Mouse (Mus musculus) spleen, postnatal 10 days (tissue): ENCODE results near the gene Krcc1.
"Not testable (repeated sequence)": the region's sequence is repeated elsewhere in the genome, so short reads cannot be mapped to it uniquely, and the experiment has no call there.

Experiments
- DNase-seq, 2 experiments: peaks; one replicate each; pipeline ENCODE4 v3.0.0; 2021 to 2022; ENCODE audit warnings: low spot score in 2 of 2

The Krcc1 gene

DNA sequence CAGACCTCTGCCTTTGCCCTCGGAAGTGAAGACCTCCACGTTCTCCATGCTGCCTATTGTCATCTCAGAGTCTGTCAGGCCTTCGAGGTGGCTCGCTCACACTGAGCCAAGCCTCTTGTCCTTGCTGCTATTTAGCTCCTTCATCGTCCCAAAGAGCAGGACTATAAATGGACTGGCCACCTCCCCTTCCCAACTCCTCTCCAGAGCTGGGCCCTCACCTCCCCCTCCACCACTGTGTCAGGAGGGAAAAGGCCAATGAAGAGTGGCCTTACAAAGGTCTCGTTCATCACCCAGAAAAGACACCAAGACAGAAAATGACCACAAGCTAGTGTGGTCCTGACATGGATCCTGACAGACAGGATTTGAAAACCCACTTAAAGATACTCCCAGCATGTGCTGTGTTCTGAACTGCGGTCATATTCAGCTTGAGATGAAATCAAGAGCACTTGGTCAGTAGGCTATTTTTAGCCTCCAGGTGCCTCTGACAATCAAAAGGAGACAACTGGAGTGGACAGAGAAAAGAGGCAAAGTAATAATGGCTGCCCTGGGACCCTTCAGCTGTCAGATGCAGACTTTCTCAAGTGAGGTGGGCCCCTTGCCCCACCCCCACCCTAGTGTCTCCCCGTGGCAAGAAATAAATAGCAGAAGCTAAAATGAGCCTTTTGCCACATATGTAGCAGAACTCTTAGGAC is 9.2 kb upstream of the Krcc1 start:
- no peak for DNase-seq

- not testable (repeated sequence) for DNase-seq
Measured at GRCm38 (mm10) chr6:71267603-71268002, 3.9 kb upstream of the Krcc1 start.

GRCm38 (mm10) chr6:71268929-71269685 is 2.4 kb upstream of the Krcc1 start:
- DNase-seq = peak in 1 of 2 experiments; percentile 32

DNA sequence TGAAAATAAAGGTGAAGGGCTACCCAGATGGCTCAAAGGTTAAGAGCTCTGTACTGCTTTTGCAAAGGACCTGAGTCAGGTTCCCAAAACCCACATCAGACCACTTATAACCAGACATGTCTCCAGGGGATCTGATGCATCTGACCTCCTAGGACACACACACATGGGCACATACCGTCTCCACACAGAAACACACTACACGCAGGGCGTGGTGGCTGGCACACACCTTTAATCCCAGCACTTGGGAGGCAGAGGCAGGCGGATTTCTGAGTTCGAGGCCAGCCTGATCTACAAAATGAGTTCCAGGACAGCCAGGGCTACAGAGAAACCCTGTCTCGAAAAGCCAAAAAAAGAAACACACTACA is 1.8 kb upstream of the Krcc1 start:
- not testable (repeated sequence) for DNase-seq

DNA sequence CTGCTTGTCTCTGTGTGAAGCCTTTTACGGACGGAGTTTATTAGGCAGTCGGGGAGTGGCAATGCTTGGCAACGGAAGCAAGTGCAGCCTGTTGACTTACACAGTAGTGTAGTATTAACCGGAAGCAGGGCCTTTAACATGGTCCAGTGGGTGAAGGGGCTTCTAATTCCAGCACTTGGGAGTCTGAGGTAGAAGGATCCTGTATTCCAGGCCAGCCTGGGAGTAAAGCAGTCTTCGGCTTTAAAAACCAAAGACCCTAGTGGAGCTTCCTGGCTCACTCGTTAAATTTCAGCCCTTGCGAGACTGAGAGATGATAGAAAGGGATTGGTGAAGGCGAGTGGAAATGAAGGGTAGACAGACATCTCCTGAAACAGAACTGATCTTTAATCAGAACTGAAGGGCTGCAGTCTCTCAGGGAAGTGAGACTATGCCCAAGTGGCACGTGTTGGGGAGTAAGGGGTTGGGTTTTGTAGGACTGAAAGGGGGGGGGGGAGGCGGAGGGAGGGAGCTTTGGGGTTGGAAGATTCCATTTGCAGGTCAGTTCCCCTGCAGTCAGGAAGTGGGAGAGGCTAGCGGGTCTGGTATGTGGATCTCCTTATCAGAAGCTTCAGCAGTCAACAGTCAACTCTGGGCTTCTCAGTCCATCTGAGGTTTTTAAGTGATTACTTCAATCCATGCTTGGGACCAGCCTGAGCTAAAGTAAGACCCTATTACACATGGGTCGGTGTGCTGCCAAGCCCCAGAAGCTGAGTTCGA is 998 bp upstream of the Krcc1 start:
- peak; percentile 22 to 40 for DNase-seq

- no peak for DNase-seq
Measured at GRCm38 (mm10) chr6:71271057-71271388, 454 bp upstream of the Krcc1 start.

DNA sequence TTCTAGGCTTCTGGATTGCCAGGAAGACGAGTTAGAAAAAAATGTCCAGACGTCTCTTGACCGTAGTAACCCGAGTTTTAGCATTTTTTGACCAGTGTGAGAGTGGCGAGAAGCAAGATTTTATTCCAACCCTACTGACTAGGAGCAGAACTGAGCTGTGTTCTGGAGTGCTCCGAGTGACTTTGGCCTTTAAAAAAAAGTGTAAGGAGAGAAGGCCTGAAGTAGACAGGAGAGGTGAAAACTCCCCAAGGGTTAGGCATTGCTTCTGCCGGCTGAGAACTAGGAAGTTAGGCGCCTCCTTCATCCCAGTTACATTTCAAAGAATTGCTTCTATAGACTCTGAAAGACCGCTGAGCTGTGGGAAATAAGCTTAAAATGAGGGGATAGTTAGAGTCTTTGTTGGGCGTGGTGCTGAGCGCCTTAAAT is 852 bp downstream of the Krcc1 start:
- peak in 1 of 2 experiments; percentile 18 for DNase-seq

GRCm38 (mm10) chr6:71273715-71274114 is 2.2 kb downstream of the Krcc1 start:
- no peak for DNase-seq

- DNase-seq = no peak
Measured at GRCm38 (mm10) chr6:71274621-71275020, 3.1 kb downstream of the Krcc1 start.

- DNase-seq = no peak
Measured at GRCm38 (mm10) chr6:71279418-71279817, 7.9 kb downstream of the Krcc1 start.

DNA sequence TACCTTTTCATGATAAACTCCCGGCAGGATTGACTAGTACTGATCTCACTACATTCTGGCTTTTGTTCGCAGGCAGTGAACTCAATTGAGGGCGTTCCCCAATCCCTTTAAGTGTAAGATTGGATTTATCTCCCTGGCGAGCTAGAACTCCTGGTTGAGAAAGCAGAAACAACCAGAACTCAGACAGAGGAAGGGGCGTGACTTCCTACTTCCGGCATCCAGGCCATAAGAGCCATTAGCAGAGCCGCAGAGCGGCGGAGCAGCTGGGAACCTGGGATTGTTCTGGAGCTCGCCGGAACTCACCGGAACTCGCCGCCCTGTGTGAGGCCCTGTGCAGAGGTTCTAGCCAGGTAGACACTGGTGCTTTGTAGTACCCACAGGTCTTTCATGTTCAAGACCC is 22.0 kb downstream of the Krcc1 start:
- no peak for DNase-seq

GRCm38 (mm10) chr6:71295303-71295702 is 23.8 kb downstream of the Krcc1 start:
- no peak for DNase-seq

DNA sequence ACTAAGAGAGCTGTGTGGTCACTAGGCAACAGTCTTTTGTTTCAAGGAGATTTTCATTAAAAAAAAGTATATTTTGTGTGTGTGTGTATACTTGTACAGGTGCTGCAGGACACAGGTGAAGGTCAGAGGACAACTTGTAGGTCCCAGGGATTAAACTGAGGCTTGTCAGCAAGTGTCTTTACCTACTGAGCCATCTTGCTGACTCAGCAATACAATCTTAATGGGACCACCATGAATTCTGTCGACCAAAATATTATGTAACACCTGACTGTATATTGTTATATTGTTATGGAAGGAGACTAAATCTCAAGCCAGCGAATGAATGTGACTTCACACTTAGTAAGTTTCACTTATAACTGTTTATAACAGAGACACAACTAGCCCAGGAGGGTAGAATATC is 26.6 kb downstream of the Krcc1 start:
- DNase-seq = no peak

DNA sequence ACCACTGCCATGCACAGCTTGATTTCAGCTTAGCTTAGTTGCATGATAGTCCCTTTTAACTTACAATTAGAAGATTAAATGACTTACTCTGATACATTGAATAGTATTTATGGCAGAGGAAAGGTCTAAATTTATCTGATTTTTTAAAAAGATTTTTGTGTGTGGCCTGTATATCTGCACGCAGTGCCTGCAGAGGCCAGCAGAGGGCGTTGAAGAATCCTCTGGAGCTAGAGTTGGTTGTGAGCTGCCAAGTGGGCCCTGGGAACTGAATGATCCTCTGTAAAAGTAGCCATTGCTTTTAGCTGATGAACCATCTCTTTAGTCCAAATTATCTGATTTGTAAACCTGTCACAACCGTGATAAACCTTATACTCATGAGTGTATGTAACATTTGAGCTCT is 27.3 kb downstream of the Krcc1 start:
- DNase-seq = peak in 1 of 2 experiments; percentile 62

GRCm38 (mm10) chr6:71302097-71302731 is 30.7 kb downstream of the Krcc1 start:
- DNase-seq = no peak

- DNase-seq = no peak
Measured at GRCm38 (mm10) chr6:71307486-71307885, 36.0 kb downstream of the Krcc1 start.

- no peak for DNase-seq
Measured at GRCm38 (mm10) chr6:71321826-71322283, 50.4 kb downstream of the Krcc1 start, which contains the start of gene Smyd1. TSS of gene Smyd1 (minus strand) at chr6:71322233.

- peak in 1 of 2 experiments; percentile 41 for DNase-seq
Measured at GRCm38 (mm10) chr6:71322491-71322921, 51.0 kb downstream of the Krcc1 start, which contains the start of gene Cd8b1. TSS of gene Cd8b1 (plus strand) at chr6:71322788.

DNA sequence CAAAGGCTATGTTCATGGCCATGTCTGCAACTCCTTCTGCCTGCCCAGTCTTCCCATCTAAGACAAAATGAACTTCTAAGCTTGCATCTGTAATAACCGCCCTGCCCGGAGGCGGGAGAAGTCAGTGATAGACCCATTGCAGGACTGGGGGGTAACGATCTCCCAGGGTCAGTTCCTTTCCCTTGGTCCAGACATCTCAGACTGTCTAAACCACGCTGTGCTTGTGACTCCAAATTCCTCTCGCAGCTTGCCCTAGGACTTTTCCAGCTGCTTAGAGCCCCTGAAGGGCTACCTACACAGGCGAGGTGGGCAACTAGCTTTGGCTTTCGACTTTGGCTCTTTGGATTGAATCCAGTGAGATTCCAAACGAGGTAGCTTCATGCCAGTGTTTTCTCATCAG is 53.3 kb downstream of the Krcc1 start:
- DNase-seq = no peak

- no peak for DNase-seq
Measured at GRCm38 (mm10) chr6:71329881-71330280, 58.4 kb downstream of the Krcc1 start.

GRCm38 (mm10) chr6:71330486-71330885 is 59.0 kb downstream of the Krcc1 start:
- no peak for DNase-seq

DNA sequence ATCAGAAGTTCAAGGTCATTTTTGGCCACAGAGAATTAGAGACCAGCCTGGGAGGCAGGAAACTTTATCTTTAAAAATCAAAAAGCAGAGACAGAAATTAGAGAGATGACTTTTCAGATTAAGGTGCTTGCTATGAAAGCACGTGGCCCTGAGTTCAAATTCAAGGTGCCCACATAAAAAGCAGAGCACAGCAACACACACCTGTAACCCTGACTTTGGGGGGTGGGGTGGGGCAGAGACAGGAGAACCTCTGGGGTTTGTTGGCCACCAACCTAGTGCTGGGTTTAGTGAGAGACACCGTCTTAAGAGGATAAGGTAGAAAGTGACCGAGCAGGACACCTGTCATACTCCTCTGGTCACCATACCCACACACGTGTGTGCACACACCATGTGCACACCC is 60.0 kb downstream of the Krcc1 start:
- not testable (repeated sequence) for DNase-seq
